Mouse (Mus musculus): ENCODE results near the gene Mrpl23. TPM values are rescaled to one million over a fixed set of nuclear protein-coding genes. Genes with fewer than 3 reads are reported as not detected.

Gene Mrpl23
- polyA plus RNA-seq, 1 experiment: 21.3 TPM

DNA sequence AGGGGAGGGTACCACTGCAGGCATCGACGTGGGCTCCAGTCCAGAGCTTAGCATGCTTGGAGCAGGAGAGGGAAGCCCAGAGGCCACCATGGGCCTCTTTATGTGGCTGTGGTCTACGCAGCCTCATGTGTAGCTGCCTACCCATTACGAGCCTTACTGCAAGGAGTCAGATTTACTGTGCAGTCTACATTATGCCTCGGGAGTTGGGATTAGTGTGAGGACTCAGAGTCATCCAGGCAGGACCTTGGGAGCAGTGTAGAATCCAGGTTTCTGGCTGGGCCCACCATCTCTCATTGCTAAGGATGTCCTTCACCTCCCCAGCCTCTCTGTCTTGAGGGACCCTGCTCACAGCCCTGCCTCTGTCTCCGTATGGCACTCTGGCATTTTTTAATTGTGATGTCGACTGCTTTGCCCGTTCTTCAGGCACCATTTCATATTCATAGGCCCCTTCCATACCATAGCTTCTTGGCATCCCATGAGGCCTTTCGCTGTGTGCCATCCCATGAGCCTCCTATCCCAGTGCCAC, 42.4 kb downstream of the Mrpl23 start:
- no peaks in the 10 kb centered on the region for H3K27me3 ChIP-seq (ENCODE audit: control insufficient read depth, insufficient read depth, low read length)
- no peak for DNase-seq
- no peak overlapping the region for H3K4me3 ChIP-seq (ENCODE audit: control insufficient read depth, insufficient read depth, low read length)
- H3K4me1 ChIP-seq (replicated peaks; ENCODE audit: control insufficient read depth, insufficient read depth, low read length): peaks cover 7% of the 10 kb centered on the region; the same call in 1 of the 2 replicates
- TF ChIP-seq CTCF (IDR thresholded peaks at IDR 0.05; ENCODE audit: borderline replicate concordance, control insufficient read depth, extremely low read depth, insufficient read depth, low read length, poor library complexity): no peak
- TF ChIP-seq POLR2A (IDR thresholded peaks at IDR 0.05; ENCODE audit: control insufficient read depth, extremely low read depth, insufficient read depth, low read length, poor library complexity): no peak
- no peak overlapping the region for H3K27ac ChIP-seq (ENCODE audit: control insufficient read depth, insufficient read depth, low read length)
- WGBS: 82% methylated on average over 9 of the region's 9 CpGs
- no peaks in the 10 kb centered on the region for H3K36me3 ChIP-seq (ENCODE audit: control insufficient read depth, insufficient read depth, low read length)

DNA sequence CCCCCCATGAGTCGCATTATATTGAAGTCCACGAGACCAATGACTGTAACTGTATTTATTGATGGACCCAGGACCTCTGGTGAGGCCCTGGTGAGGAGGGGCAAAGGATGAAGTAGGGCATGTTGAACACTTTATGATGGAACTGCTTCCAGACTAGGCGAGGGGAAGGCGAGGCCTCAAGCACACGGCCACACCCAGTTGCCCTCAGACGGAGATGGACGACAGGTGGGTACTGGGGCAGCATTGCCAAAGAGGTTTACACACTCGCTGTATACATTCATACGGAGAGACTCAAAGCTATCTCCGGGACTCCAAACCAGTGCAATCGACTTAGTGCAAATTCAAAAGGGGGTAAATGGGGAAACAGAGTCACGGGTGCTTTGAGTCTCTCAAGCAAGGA, 43.0 kb downstream of the Mrpl23 start:
- no peaks in the 10 kb centered on the region for H3K36me3 ChIP-seq (ENCODE audit: control insufficient read depth, insufficient read depth, low read length)
- no peaks in the 10 kb centered on the region for H3K27me3 ChIP-seq (ENCODE audit: control insufficient read depth, insufficient read depth, low read length)
- no peak overlapping the region for H3K4me3 ChIP-seq (ENCODE audit: control insufficient read depth, insufficient read depth, low read length)
- H3K4me1 ChIP-seq (replicated peaks; ENCODE audit: control insufficient read depth, insufficient read depth, low read length): peaks cover 9% of the 10 kb centered on the region; the same call in 1 of the 2 replicates
- WGBS: 93% methylated on average over 12 of the region's 12 CpGs
- no peak for TF ChIP-seq POLR2A (IDR thresholded peaks at IDR 0.05; ENCODE audit: control insufficient read depth, extremely low read depth, insufficient read depth, low read length, poor library complexity)
- no peak for TF ChIP-seq CTCF (IDR thresholded peaks at IDR 0.05; ENCODE audit: borderline replicate concordance, control insufficient read depth, extremely low read depth, insufficient read depth, low read length, poor library complexity)
- H3K27ac ChIP-seq (ENCODE audit: control insufficient read depth, insufficient read depth, low read length): no peak overlapping the region
- DNase-seq: no peak

DNA sequence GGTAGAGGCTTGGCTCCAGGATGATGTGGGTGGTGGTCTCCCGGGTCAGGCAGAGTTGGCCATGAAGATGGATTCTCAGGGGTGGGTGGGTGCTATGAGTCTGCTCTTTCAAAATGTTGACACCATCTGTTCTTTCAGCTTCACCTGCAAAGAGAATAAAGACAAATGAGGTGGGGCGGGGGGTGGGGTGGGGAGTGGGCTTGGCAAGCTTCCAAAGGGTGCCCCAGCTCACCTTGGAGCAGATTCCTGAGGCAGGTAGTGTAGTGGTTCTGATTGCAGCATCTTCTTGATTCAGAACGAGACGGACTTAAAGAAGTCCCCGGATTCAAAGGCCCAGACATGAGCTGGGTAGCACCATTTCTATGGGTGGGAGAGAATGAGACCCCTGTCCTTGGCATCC, 43.5 kb downstream of the Mrpl23 start:
- no peak for DNase-seq
- Histone ChIP-seq H3K27me3 (ENCODE audit: control insufficient read depth, insufficient read depth, low read length) (no peaks in the 10 kb centered on the region), H3K4me1 (replicated peaks; ENCODE audit: control insufficient read depth, insufficient read depth, low read length) (peaks cover 9% of the 10 kb centered on the region; the same call in 1 of the 2 replicates), H3K36me3 (ENCODE audit: control insufficient read depth, insufficient read depth, low read length) (no peaks in the 10 kb centered on the region), H3K4me3 (ENCODE audit: control insufficient read depth, insufficient read depth, low read length) (no peak overlapping the region), H3K27ac (ENCODE audit: control insufficient read depth, insufficient read depth, low read length) (no peak overlapping the region)
- 95% methylated on average over 5 of the region's 5 CpGs for WGBS
- TF ChIP-seq POLR2A (IDR thresholded peaks at IDR 0.05; ENCODE audit: control insufficient read depth, extremely low read depth, insufficient read depth, low read length, poor library complexity) (no peak), CTCF (IDR thresholded peaks at IDR 0.05; ENCODE audit: borderline replicate concordance, control insufficient read depth, extremely low read depth, insufficient read depth, low read length, poor library complexity) (no peak)

DNA sequence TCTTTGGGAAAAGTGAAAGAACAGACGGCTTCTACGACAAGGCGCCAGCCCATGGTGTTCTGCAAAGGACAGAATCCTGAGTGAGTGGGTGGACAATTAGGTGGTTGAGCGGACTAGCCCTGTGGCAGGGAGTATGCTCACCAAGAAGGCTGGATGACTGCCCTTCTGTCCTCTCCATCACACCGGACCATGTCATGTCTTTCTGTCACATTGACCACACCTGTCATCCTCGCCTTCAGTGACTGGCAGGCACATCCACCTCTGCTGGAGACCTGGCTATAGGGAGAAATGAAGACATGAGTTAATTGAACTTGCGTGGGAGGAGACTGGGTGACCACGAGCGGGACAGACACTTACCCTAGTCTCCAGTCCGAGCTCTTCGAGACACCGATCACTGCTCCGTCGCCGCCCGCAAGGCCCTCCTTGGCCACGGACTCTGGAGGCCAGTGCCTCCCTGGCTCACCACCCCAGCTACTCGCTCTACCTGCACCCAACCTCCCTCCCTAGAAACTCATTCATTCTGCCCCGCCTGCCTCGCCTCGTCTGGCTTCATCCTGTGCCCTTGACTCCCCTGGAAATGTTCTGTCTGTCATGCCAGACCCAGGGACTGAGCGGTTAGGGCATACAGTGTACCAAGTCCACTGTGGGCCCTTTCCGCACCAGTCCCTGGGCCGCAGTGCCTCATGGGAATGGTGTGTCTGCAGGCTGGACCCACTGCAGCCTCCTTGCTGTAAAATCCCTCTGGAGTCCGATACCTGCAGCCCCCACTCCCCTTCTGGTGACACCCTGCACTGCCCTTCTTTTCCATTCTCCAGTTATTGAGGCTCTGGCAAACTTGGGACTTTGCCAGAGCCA, 44.2 kb downstream of the Mrpl23 start:
- H3K27ac ChIP-seq (ENCODE audit: control insufficient read depth, insufficient read depth, low read length): no peak overlapping the region
- no peak for DNase-seq
- H3K4me3 ChIP-seq (ENCODE audit: control insufficient read depth, insufficient read depth, low read length): no peak overlapping the region
- no peaks in the 10 kb centered on the region for H3K27me3 ChIP-seq (ENCODE audit: control insufficient read depth, insufficient read depth, low read length)
- peaks cover 8% of the 10 kb centered on the region; the same call in 1 of the 2 replicates for H3K4me1 ChIP-seq (replicated peaks; ENCODE audit: control insufficient read depth, insufficient read depth, low read length)
- TF ChIP-seq CTCF (IDR thresholded peaks at IDR 0.05; ENCODE audit: borderline replicate concordance, control insufficient read depth, extremely low read depth, insufficient read depth, low read length, poor library complexity) (no peak), POLR2A (IDR thresholded peaks at IDR 0.05; ENCODE audit: control insufficient read depth, extremely low read depth, insufficient read depth, low read length, poor library complexity) (no peak)
- no peaks in the 10 kb centered on the region for H3K36me3 ChIP-seq (ENCODE audit: control insufficient read depth, insufficient read depth, low read length)
- 93% methylated on average over 25 of the region's 25 CpGs for WGBS

DNA sequence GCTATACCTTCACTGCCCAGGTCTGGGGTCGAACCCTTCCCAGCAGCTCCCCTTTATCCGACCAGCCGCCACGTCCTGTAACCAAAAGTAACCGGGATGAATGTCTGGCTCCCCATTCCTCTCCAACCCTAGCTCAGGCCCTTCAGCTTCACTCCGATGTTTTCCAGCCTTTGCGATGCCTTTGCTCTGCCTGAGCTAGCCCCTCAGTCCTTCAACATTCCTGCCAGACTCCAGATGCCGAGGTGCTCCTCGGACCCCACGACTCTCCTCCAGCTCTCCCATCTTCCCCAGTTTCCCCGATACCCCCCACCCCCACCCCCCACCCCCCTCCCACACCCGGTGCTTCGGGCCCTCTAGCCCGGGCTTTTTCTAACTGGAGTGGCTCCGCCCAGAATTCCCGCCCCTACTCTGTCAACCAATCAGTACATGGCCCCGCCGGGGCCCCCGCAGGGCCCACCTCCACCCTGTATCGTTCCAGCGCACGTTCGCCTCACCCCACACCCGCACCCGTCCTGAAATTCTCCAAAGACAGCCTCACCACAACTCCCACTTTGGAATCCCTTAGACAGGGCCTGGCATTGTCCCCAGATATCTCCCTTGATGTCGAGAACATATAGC, 45.4 kb downstream of the Mrpl23 start:
- peak; percentile 6 for DNase-seq
- no peaks in the 10 kb centered on the region for H3K27me3 ChIP-seq (ENCODE audit: control insufficient read depth, insufficient read depth, low read length)
- no peak for TF ChIP-seq POLR2A (IDR thresholded peaks at IDR 0.05; ENCODE audit: control insufficient read depth, extremely low read depth, insufficient read depth, low read length, poor library complexity)
- no peak for TF ChIP-seq CTCF (IDR thresholded peaks at IDR 0.05; ENCODE audit: borderline replicate concordance, control insufficient read depth, extremely low read depth, insufficient read depth, low read length, poor library complexity)
- no peak overlapping the region for H3K27ac ChIP-seq (ENCODE audit: control insufficient read depth, insufficient read depth, low read length)
- no peaks in the 10 kb centered on the region for H3K36me3 ChIP-seq (ENCODE audit: control insufficient read depth, insufficient read depth, low read length)
- WGBS: 53% methylated on average over 26 of the region's 26 CpGs
- H3K4me3 ChIP-seq (ENCODE audit: control insufficient read depth, insufficient read depth, low read length): no peak overlapping the region
- peaks cover 4% of the 10 kb centered on the region; the same call in 1 of the 2 replicates for H3K4me1 ChIP-seq (replicated peaks; ENCODE audit: control insufficient read depth, insufficient read depth, low read length)

DNA sequence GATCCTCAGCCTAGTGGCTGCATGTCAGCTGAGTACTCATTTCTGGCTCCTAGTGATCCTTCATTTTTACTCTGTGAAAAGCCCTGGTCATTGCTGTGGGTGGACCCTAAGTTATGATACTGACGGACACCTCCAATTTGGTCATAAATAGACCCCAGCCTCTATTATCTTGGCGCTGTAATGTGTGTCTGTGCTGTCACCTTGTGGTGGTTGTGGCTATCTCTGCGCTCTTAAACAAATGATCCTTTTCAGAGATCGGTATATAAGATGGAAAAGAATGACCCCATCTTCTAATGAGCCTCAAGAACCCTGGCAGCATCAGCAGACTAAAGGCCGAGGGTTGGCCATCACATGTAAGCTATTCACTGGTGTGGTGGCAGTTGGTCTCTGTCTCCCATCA, 46.6 kb downstream of the Mrpl23 start:
- DNase-seq: no peak
- peaks cover 4% of the 10 kb centered on the region; the same call in 1 of the 2 replicates for H3K4me1 ChIP-seq (replicated peaks; ENCODE audit: control insufficient read depth, insufficient read depth, low read length)
- 76% methylated on average over 5 of the region's 5 CpGs for WGBS
- no peaks in the 10 kb centered on the region for H3K36me3 ChIP-seq (ENCODE audit: control insufficient read depth, insufficient read depth, low read length)
- TF ChIP-seq POLR2A (IDR thresholded peaks at IDR 0.05; ENCODE audit: control insufficient read depth, extremely low read depth, insufficient read depth, low read length, poor library complexity): no peak
- TF ChIP-seq CTCF (IDR thresholded peaks at IDR 0.05; ENCODE audit: borderline replicate concordance, control insufficient read depth, extremely low read depth, insufficient read depth, low read length, poor library complexity): no peak
- no peak overlapping the region for H3K4me3 ChIP-seq (ENCODE audit: control insufficient read depth, insufficient read depth, low read length)
- no peak overlapping the region for H3K27ac ChIP-seq (ENCODE audit: control insufficient read depth, insufficient read depth, low read length)
- H3K27me3 ChIP-seq (ENCODE audit: control insufficient read depth, insufficient read depth, low read length): no peaks in the 10 kb centered on the region

Data from thymus, adult 2 months (tissue).